Mouse (Mus musculus) cerebellum, adult 9-10 months (tissue): Measurements from ENCODE around the gene Ybx3.

Experiments
- DNase-seq: peaks from one replicate; pipeline ENCODE4 v3.0.0; 2022

The Ybx3 gene

DNA sequence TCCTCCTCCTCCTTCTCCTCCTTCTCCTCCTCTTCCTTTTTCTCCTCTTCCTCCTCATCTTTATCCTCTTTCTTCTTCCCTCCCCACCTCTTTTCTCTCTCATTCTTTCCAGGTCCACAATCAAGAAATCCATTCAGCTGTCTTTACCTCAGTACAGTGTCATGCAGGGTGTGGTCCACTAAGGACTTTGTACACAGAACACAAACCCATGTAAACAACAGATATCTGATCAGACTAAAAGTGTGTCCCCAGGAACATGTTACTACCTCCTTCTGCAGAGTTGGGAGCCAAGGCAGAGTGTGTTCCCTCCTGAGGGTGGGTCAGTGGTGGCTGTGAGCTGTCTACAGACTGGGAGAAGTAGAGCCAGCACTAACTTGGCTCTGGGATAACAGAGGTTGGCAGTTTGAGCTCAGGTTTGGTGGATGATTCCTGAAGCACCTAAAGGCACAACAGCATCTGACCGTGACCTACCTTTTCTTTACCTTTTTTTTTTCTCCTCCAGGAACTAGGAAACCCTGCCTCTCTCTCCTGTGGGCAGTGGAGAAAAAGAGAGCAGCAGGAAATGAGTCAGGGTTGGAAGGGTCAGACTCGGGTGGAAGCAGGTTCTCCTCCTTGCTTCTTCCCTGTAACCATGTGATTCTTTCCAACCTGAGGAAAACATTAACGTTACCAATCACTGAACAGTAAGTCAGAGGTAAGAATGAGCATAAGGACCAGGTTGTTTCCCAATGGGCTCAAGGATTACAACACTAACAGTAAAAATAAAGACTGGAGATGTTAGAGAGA, 66.2 kb downstream of the Ybx3 start:
- no peak for DNase-seq

GRCm38 (mm10) chr6:131316155-131317101, 71.8 kb downstream of the Ybx3 start:
- no peak for DNase-seq
